Mouse (Mus musculus): ENCODE results near the gene Miip. TPM values are rescaled to one million over a fixed set of nuclear protein-coding genes. Genes with fewer than 3 reads are reported as not detected.

Gene Miip
- polyA plus RNA-seq, 1 experiment from 2014 or later = 28.6 TPM

DNA sequence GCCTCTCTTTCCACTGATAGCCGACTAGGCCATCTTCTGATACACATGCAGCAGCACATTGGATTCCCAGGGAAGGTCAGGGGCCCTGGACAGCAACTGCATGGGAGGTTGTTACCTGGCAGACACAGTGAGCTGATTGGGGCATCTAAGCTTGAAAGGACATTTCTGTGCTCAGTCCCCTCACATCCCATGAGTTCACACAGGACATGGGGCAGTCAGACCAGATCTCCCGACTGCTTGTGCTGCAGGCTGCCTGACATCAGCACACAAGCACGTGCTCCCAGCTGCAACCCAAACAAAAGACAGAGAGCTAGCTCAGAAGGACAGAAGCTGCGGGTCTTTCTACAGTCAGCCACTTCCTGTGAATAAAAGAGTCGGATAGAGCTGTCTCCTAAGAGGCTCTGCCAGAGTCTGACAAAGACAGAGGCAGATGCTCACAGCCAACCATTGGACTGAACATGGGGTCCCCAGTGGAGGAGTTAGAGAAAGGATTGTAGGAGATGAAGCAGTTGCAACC is 55.3 kb downstream of the Miip start:
- no peak overlapping the region for H3K9ac ChIP-seq (replicated peaks; ENCODE audit: low read depth)
- H3K36me3 ChIP-seq (ENCODE audit: insufficient read depth, low read length) = no peaks in the 10 kb centered on the region
- no peak overlapping the region for H3K4me2 ChIP-seq (replicated peaks; ENCODE audit: low read depth, low read length)
- no peaks in the 10 kb centered on the region for H3K27me3 ChIP-seq (replicated peaks; ENCODE audit: insufficient read depth, low read length)
- WGBS = 42% methylated on average over 5 of the region's 5 CpGs
- no peaks in the 10 kb centered on the region for H3K9me3 ChIP-seq (ENCODE audit: low read length)
- H3K4me1 ChIP-seq (ENCODE audit: insufficient read depth, low read depth, low read length) = no peaks in the 10 kb centered on the region
- H3K4me3 ChIP-seq (ENCODE audit: low read depth, low read length) = no peak overlapping the region
- no peak for DNase-seq (ENCODE audit: low spot score)
- TF ChIP-seq EP300 (IDR thresholded peaks at IDR 0.05) (no peak), CTCF (IDR thresholded peaks at IDR 0.05) (no peak)
- no peak overlapping the region for H3K27ac ChIP-seq (ENCODE audit: low read length)
- no peak for ATAC-seq

Other genes starting within 250 kb of the Miip start
- gene Zfp979, start 226.3 kb downstream of the Miip start, polyA plus RNA-seq (2015; fragmentation: Nextera tagmentation; extraction: Ambion mirVana) = 3.3 and 4.1 TPM in 2 replicates
- not detected in 2 replicates for gene Zfp534, start 166.3 kb downstream of the Miip start, polyA plus RNA-seq (2015; fragmentation: Nextera tagmentation; extraction: Ambion mirVana)
- gene Zfp984, start 59.0 kb downstream of the Miip start, polyA plus RNA-seq (2015; fragmentation: Nextera tagmentation; extraction: Ambion mirVana) = 6.8 and 8.0 TPM in 2 replicates
- 3.6 and 4.8 TPM in 2 replicates for gene Zfp933, start 20.4 kb downstream of the Miip start, polyA plus RNA-seq (2015; fragmentation: Nextera tagmentation; extraction: Ambion mirVana)
- gene Fv1, start 163 bp upstream of the Miip start, polyA plus RNA-seq (2015; fragmentation: Nextera tagmentation; extraction: Ambion mirVana) = 1.9 and 2.4 TPM in 2 replicates
- 19.7 and 22.5 TPM in 2 replicates for gene Mfn2, start 35.9 kb upstream of the Miip start, polyA plus RNA-seq (2015; fragmentation: Nextera tagmentation; extraction: Ambion mirVana)
- gene Plod1, start 68.0 kb upstream of the Miip start, polyA plus RNA-seq (2015; fragmentation: Nextera tagmentation; extraction: Ambion mirVana) = 40.8 and 43.2 TPM in 2 replicates
- 16.4 and 16.5 TPM in 2 replicates for gene 2510039O18Rik, start 72.1 kb upstream of the Miip start, polyA plus RNA-seq (2015; fragmentation: Nextera tagmentation; extraction: Ambion mirVana)
- not detected in 2 replicates for gene Nppb, start 117.0 kb upstream of the Miip start, polyA plus RNA-seq (2015; fragmentation: Nextera tagmentation; extraction: Ambion mirVana)
- gene Nppa, start 131.9 kb upstream of the Miip start, polyA plus RNA-seq (2015; fragmentation: Nextera tagmentation; extraction: Ambion mirVana) = 1.6 and 2.8 TPM in 2 replicates
- gene Clcn6, start 170.0 kb upstream of the Miip start, polyA plus RNA-seq (2015; fragmentation: Nextera tagmentation; extraction: Ambion mirVana) = 3.5 and 4.1 TPM in 2 replicates
- gene Mthfr, start 170.3 kb upstream of the Miip start, polyA plus RNA-seq (2015; fragmentation: Nextera tagmentation; extraction: Ambion mirVana) = 14.0 and 14.2 TPM in 2 replicates
- 20.7 and 22.0 TPM in 2 replicates for gene Agtrap, start 219.2 kb upstream of the Miip start, polyA plus RNA-seq (2015; fragmentation: Nextera tagmentation; extraction: Ambion mirVana)

All from lung, postnatal 0 days (tissue).